Mouse (Mus musculus) lung, postnatal 14 days (tissue): ENCODE results near the gene Il17re.

Source experiments
- DNase-seq: peaks from one replicate; pipeline ENCODE4 v3.0.0; 2021

Gene Il17re

DNA sequence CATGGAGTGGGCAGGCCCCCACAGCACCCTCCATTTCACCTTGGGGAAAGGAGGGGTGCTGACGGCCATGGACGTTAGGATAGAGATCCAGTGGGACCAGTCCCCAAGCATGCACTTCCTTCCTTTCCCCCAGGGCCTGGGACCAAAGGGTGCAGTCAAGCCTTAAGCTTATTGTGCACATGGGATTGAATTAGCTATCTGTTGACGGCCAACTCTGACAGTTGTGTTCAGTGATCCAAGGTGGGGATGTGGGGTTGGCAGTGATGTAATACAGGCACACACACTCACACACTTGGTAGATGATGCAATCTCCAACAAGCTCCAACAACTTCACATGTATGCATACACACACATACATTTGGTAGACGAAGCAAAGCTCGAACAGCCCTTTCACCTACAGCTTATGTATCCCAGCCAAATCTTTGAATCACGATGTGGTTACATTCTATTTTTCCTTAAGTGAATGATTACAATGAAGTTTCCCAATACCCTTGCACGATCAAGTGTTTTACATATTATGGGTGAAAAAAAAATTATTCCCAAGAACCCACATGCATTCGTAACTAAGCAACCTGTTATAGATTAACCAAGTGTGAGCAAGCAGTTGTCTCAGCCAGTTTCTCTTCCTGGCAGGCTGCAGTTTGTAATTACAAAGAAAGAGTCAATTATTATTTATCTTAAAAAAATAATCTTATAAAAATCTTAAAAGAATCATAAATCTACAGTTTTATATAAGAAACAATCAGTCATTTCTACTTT, 13.9 kb upstream of the Il17re start:
- no peak for DNase-seq

DNA sequence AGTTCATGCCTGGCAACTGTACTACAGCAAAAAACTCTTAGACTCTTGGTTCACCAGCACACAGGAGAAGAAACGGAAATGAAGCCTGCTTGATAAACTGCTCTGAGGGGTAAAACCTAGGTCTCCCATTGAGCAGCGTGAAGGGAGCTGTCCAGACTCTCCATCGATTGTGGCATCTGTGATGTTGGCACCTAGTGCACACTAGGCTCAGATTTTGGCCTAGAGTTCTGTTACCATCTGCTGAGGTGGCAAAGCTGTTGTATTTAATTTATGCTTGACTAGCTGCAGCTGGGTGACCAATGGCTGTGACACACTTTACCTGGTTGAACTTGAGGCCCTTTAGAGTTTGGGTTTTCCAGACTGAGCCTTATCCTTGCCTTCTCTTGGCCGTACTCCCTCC, 10.6 kb upstream of the Il17re start:
- no peak for DNase-seq

DNA sequence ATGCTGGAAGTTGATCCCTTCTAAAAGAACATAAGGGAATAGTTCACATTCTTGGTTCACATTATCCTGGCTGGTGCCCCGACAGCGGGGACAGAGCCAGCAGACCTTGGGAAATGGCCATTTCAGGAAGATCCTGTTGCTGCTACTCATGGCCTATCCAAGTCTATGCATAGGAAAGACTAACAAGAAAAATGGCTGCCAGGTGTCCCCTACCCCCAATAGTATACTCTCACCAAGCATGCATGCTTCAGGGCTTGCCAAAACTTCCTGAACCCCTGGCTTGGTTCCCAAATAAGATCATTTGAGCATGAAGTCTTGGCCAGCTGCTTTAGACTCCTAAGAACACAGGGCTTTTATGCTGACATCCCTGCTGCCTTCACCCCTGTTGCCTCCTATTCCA, 6.4 kb upstream of the Il17re start:
- DNase-seq = no peak

DNA sequence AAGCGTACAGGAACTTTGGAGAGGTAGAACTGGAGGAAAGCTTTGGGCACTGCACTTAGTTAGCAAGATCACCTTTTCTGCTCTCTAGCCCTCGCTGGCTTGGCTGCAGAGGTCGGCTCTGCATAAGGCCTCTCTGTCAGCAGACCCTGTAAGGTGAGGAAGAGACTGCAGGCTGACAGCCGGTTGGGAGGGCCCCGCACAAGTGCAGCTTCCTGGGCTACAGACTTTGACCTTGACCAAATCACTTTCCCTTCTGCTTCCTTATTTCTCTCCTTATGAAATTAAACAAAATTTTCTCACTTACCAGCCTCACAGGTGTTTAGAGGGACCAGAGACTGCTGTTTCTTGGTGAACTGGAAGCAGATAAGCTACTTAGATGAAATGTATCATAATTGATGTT, 3.3 kb upstream of the Il17re start:
- DNase-seq = no peak

DNA sequence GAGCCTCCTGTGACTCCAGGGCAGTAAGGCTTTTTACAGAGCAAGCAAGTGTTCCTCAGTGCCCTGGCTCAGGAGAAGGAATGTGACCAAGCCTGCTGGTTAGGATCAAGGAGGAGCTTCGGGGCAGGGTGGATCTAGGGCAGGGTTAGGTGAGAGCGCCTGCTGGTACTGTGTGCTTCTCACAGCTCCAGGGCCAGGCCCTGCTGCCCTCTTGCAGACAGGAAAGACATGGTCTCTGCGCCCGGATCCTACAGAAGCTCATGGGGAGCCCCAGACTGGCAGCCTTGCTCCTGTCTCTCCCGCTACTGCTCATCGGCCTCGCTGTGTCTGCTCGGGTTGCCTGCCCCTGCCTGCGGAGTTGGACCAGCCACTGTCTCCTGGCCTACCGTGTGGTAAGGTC, 351 bp downstream of the Il17re start:
- peak; percentile 63 for DNase-seq

DNA sequence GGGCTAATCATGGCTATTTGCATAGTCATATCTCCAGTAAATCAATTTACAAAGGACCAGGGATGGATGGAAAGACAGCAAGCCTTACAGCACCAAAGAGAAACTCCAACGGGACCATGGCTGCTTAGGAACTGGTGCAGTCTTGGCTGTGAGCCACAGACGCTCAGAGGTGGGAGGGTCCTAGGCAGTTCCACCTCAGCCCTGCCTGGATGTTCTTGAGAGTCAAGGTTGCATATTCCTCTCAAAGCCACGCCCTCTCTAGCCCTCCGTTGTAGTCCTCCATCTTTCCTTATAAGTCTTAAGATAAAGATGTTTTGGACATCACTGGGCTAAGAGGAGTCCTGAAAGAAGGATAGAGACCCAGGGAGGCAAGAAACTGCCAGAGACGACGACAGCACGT, 5.8 kb downstream of the Il17re start:
- DNase-seq = no peak

DNA sequence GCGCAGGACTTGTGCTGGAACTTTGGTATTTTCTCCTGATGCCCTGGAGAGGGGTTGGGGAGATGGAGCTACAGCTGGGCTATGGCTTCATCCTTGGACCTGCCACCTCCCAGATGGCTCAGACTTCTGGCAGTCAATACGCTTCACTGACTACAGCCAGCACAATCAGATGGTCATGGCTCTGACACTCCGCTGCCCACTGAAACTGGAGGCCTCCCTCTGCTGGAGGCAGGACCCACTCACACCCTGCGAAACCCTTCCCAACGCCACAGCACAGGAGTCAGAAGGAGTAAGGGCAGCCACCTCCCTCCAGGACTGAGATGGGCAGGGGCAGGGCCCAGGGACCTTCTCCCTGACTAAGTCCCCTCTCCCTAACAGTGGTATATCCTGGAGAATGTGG, 7.3 kb downstream of the Il17re start:
- DNase-seq = no peak

DNA sequence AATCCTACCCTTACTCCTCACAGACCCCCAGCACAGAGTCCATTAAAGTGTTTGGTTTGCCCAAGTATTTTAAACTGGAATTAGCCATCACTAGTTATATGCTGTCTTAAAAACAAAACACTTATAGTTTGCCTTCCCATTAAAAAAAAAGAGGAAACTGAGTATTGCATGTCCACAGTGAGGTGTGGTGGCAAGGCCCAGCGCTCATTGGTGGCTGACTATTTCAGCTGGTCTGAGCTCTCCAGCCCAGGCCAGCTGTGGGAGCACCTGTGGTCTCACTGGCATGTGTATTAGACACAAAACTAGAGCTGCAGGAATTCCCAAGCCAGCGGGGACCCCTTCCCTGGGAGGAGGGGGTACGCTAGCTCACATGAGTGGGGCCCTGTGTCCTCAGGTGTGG, 10.2 kb downstream of the Il17re start:
- no peak for DNase-seq

DNA sequence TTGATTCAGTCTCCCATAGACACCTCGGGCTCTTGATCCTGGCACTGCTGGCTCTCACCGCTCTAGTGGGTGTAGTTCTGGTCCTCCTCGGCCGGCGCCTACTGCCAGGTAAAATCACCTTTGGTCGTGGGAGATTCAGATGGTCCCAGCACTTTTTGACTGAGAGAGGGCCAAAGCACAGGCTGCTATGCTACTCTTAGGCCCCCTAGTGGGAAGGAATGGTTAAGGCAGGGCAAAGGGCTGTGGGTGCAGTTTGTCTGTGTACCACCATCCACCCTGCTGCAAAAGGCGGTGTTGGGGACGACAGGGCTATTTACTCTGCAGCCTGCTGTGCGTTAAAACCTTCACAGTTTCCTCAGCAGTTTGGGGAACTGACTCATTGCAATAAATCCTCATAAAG, 10.7 kb downstream of the Il17re start:
- peak; percentile 79 for DNase-seq

DNA sequence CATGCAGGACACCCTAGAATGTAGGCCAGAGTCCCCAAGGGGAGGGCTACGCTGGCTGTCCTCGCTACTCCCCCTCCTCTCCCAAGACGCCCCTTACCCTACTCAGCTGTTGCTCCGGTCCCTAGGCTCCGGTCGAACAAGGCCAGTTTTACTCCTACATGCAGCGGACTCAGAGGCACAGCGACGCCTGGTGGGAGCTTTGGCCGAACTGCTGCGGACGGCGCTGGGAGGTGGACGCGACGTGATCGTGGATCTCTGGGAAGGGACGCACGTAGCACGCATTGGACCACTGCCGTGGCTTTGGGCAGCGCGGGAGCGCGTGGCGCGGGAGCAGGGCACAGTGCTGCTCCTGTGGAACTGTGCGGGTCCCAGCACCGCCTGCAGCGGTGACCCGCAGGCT, 11.1 kb downstream of the Il17re start:
- peak; percentile 83 for DNase-seq

DNA sequence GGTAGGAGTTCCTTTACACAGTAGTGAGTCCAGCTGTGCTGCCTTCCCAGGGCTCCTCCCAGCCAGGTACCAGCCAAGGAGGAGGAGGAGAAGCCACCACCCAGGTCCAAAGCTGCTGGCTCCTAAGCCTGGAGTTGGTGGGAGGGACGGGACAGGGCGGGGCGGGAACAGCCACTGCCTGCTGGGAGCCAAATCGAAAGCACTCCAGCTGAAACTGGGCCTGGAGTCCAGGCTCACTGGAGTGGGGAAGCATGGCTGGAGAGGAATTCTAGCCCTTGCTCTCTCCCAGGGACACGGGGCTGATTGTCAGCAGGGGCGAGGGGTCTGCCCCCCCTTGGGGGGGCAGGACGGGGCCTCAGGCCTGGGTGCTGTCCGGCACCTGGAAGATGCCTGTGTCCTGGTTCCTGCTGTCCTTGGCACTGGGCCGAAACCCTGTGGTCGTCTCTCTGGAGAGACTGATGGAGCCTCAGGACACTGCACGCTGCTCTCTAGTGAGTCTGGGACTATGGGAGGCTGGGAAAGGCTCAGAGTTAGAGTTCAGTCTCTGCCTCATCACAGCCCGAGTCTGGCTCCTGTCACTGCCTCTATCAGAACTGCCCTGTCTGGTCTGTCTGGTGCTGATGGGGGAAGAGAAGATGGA, 13.1 kb downstream of the Il17re start, which contains the start of gene Il17rc:
Gene Il17rc (plus strand): TSS at position 131 of the 640 bp plus-strand sequence.
- peak; percentile 72 for DNase-seq

DNA sequence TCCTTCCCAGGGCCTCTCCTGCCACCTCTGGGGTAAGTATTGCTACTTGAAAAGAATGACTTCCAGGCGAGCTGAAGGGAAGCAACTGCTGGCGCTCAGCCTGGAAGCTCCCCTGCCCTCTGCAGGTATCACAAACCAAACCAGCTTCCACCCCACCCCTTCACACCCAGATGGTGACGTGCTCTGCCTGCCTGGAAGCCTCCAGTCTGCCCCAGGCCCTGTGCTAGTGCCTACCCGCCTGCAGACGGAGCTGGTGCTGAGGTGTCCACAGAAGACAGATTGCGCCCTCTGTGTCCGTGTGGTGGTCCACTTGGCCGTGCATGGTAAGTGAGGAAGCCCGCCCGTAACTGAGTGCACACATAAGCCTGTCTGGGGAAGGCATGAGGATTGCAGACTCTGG, 13.8 kb downstream of the Il17re start:
- DNase-seq = no peak

DNA sequence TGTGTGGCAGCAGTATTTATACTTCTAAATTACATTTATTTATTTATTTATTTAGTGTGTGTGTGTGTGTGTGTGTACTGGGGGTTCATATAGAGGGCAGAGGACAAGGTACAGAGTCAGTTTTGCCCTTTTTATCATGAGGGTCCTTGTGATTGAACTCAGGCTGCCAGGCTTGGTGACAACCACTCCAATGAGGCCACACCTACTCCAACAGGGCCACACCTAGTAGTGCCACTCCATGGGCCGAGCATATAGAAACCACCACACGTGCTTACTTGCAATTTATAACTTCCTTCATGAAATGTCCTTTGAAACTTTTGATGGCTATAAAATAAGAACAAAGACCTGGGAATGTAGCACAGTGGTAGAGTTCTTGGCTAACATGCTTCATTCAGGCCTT, 15.0 kb downstream of the Il17re start:
- DNase-seq = no peak

DNA sequence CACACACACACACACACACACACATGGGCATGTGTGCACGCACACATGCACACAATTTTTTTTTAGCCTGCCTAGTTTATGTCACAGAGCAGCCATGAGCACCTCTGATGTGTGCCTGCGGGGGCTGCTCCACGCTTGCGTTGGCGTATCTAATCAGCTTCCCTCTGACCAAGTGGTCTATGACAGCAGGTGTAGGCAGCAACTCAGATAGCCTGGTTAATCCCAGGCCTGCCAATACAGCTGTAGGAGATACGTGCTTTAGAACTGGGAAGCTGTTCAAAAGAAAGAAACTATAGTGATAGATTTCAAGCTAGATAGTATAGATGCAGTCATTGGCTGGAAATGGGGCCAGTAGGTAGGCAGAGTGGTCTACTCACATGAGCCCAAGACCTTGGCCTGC, 15.4 kb downstream of the Il17re start:
- DNase-seq = no peak

DNA sequence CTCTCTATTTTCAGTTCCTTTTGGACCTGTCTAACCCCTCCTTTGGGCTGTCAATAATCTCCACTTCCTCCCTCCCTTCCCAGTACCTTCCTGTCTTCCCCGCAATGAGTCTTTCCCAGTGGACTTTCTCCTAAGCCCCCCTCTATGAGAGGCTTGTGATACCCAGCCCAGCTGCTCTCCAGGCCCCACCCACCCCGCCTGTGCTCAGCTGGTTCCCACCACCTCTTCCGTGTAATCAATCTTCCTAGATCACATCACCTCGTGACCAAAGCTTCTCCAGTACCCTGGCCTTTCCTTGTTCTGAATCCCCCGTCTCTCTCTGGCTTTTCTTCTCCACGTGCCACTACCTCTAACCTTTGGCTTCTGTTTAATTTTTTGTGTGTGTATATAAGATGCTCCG, 19.1 kb downstream of the Il17re start:
- DNase-seq = no peak

DNA sequence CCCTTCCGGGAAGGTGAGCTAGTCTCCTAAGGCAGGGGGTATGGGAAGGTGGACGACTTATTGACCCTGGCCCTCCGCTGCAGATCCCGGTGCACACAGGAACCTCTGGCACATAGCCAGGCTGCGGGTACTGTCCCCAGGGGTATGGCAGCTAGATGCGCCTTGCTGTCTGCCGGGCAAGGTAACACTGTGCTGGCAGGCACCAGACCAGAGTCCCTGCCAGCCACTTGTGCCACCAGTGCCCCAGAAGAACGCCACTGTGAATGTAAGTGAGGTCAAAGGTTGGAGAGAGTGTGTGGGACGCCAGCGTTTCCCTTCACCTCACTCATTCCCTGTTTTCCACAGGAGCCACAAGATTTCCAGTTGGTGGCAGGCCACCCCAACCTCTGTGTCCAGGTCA, 20.6 kb downstream of the Il17re start:
- no peak for DNase-seq

DNA sequence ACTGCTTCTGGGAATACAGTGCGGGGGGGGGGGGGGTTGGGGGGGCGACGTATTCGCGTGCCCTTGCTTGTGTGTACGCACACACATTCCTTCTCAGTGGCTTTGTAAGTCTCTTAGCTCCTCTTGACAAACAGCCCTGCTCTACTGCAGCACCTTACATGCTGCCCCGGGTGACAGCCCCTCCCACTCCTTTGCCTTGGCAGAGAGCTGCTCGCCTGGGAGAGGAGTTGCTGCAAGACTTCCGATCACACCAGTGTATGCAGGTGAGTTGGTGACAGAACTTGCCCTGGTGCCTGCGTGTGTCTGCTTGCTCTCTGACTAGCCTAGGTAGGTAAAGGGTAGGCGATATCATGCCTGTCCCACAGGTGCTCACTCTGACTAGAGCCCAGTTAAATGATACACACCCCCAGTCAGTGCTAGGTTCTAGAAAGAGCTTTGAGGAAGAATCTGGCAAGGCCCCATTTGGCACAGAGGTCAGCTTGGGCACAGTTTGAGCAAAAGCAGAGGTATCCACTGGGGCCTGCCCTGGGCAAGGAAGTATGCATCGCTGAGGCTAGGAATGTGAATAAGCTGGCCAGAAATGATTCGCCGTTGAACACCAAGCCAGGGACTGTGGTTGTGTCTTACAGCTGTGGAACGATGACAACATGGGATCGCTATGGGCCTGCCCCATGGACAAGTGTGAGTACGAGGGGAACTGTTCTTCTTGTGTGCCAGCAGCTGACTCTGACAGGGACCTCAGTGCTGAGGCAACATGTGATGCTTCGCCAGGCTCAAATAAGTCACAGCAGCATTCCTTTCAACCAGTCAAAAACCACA, 22.5 kb downstream of the Il17re start:
- peak; percentile 28 for DNase-seq

DNA sequence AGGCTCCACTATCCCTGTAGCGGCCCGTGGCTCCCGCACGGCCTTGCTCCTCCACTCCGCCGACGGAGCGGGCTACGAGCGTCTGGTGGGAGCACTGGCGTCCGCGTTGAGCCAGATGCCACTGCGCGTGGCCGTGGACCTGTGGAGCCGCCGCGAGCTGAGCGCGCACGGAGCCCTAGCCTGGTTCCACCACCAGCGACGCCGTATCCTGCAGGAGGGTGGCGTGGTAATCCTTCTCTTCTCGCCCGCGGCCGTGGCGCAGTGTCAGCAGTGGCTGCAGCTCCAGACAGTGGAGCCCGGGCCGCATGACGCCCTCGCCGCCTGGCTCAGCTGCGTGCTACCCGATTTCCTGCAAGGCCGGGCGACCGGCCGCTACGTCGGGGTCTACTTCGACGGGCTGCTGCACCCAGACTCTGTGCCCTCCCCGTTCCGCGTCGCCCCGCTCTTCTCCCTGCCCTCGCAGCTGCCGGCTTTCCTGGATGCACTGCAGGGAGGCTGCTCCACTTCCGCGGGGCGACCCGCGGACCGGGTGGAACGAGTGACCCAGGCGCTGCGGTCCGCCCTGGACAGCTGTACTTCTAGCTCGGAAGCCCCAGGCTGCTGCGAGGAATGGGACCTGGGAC, 24.3 kb downstream of the Il17re start:
- DNase-seq = peak; percentile 19

DNA sequence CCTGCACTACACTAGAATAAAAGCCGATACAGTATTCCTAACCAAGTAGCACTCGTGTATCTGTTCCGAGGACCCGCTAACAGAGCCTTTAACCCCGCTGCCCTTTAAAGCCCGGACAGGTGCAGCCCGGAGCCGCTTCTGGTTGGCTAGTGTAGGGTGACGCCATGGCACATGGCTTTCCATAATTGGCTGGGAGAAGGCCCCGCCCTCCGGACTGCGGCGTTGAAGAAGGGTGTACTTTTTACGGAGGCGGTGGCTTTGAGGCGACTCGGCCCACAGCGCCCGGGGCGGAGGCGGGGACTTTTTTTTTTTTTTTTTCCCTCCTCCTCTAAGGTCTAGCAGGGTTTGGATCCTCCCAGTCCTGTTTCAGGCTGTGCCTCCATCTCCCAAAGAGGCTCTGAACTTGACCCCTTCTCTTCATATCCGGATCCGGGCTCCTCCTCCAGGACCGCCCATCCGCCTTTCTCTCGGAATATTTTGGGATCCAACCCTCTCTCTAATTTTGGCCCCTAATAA, 24.9 kb downstream of the Il17re start, which contains the start of gene Creld1:
Gene Creld1 (plus strand): TSS at position 198 of the 516 bp plus-strand sequence.
- peak; percentile 93 for DNase-seq

DNA sequence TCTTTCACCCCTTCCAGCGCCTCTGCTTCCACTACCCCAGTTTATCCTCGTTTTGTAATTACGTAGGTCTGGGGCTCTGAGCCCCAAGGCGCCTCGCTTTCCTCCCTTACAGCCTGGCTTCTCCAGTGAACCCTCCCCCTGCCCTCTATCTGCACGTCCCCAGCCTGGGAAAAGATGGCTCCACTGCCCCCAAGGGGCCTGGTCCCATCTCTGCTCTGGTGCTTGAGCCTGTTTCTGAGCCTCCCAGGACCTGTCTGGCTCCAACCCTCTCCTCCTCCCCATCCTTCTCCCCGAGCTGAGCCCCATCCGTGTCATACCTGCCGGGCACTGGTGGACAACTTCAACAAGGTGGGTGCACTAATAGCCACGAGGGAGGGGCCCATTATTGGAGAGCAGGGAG, 25.4 kb downstream of the Il17re start:
- DNase-seq = no peak

DNA sequence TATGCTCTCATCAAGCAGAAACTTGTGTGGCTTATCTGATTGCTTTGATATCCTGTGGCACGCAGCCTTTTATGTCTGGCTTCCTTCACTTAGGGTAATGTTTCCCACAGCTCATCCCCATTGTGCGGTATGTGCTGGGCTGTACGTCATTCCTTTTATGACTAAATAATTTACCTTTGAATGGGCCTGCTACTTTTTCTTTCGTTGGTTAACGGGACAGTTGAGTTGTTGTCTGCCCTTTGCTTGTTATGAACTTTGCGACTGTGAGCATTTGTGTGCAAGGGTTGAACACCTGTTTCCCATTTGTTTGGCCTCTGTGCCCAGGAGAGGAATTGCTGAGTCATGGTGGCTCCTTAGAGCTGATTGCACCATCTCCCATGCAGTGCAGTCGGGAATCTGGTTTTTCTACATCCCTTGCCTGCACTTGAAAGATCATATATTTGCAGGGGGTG, 28.9 kb downstream of the Il17re start:
- peak; percentile 32 for DNase-seq

DNA sequence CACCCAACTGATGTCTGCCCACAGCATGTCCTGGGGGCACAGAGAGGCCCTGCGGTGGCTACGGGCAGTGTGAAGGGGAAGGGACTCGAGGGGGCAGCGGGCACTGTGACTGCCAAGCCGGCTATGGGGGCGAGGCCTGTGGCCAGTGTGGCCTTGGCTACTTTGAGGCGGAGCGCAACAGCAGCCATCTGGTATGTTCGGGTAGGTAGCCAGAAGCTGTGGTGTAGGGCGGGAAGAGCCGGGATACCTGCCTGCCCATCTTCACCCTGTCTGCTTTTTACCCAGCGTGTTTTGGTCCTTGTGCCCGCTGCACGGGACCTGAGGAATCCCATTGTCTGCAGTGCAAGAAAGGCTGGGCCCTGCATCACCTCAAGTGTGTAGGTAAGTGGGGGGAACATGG, 31.1 kb downstream of the Il17re start:
- DNase-seq = no peak
